Mouse (Mus musculus): ENCODE data around the gene Gm1043.

Gm1043 gene

DNA sequence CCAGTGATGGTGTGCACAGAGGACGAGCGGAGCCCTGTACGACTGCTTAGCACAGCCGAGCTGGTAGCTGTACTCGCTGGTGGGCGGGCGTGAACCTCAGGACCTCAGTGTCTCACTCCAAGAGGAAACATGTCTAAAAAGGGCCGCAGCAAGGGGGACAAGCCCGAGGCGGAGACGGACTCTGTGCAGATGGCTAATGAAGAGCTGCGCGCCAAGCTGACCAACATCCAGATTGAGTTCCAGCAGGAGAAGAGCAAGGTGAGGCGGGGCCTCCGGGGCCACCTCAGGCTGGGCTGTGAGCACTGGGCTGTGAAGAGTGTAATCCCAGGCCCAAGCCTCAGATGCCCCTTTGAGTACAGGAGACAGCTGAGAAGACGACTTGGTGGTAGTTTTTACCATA lies at the start of gene Gm1043:
Gene Gm1043, plus strand, starts transcription at position 130 of the 400 bp plus-strand sequence.
- DNase-seq (ENCODE audit: low read depth, low spot score): no peak
- Histone ChIP-seq H3K36me3 (ENCODE audit: control insufficient read depth, insufficient read depth, low read length, poor library complexity, severe bottlenecking) (peaks cover 9% of the 10 kb centered on the region), H3K27me3 (ENCODE audit: control insufficient read depth, insufficient read depth, low read length, poor library complexity, severe bottlenecking) (no peaks in the 10 kb centered on the region)

DNA sequence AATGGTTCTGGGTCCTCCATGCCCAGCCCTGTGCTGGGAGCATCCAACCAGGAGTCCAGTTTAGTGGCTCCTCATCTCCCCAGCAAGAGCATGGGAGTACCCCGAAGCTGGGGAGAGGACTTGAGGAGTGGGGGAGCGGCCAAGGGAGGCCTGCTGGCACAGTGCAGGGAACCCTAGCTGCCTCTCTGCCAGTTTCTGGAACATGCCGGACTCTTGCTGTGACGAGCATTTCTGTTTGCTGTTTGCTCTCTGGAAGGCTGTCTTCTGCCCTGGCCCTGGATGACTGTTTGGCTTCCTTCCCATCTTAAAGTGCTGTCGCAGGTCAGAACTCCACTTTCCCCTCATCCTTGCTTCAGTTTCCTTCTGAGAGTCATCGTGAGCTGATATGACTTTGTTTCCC lies 49.3 kb upstream of the Gm1043 start:
- DNase-seq (ENCODE audit: low read depth, low spot score): no peak
- no peaks in the 10 kb centered on the region for H3K27me3 ChIP-seq (ENCODE audit: control insufficient read depth, insufficient read depth, low read length, poor library complexity, severe bottlenecking)

DNA sequence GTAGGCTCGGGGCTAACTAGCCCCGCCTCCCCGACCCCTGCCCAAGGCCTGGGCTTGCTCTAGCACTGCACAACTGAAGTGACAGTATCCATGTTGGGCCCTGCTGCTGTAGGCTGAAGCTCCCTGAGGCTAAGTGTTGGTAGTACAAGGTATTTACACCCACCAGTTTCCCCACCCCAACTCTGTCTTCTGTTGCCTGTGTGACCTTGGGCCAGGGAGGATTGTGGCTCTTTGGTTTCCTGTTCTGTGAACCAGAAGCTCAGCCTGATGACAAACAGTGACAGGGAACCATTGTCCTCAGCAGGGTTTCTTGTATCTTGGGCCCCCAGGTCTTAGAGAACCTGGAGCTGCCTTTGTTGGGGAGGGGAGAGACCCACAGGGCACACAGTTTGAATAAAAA lies 48.3 kb upstream of the Gm1043 start:
- Histone ChIP-seq H3K36me3 (ENCODE audit: control insufficient read depth, insufficient read depth, low read length, poor library complexity, severe bottlenecking) (no peaks in the 10 kb centered on the region), H3K27me3 (ENCODE audit: control insufficient read depth, insufficient read depth, low read length, poor library complexity, severe bottlenecking) (no peaks in the 10 kb centered on the region)
- DNase-seq (ENCODE audit: low read depth, low spot score): no peak

More for the DNA sequence above, 49.3 kb upstream of the Gm1043 start:
- no peaks in the 10 kb centered on the region for H3K36me3 ChIP-seq (ENCODE audit: control insufficient read depth, insufficient read depth, low read length, poor library complexity, severe bottlenecking)

DNA sequence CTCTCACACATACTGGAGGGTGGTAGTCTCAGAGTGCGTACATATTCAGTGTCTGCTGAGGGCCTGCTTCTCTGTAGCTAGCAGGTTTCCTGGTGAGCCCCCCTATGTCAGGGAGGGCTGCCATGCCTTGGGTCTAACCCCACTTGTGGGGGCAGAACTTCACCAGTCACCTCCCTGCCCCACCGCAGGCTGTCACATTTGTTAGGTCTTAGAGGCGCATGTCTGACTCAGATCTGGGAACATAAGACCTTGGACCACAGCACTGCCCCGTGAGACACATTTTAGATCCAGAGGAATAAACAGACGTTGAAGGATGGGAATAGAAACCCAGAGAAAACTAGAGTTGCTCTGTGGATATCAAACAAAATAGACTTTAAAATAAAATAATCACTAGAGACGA lies 45.3 kb upstream of the Gm1043 start:
- H3K36me3 ChIP-seq (ENCODE audit: control insufficient read depth, insufficient read depth, low read length, poor library complexity, severe bottlenecking): no peaks in the 10 kb centered on the region
- no peaks in the 10 kb centered on the region for H3K27me3 ChIP-seq (ENCODE audit: control insufficient read depth, insufficient read depth, low read length, poor library complexity, severe bottlenecking)
- no peak for DNase-seq (ENCODE audit: low read depth, low spot score)

DNA sequence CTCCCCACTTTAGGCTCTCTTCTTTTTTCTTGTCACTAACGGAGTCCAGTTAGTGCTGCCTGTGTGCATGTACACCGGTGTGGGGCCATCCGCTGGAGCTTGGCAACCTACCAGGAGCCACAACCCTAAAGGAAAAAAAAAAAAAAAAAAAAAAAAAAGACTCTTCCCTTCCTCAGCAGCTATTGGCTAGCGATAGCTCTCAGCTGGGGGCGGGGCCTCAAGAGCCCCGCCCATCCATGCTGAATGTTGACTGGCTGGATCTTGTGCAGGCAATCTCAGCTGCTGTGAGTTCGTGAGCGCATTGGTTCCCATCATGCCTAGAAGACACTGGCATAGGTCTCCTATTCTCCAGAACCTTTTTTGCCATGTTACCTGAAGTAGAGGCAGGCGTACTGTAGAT lies 44.5 kb upstream of the Gm1043 start:
- peak; percentile 64 for DNase-seq (ENCODE audit: low read depth, low spot score)
- H3K27me3 ChIP-seq (ENCODE audit: control insufficient read depth, insufficient read depth, low read length, poor library complexity, severe bottlenecking): no peaks in the 10 kb centered on the region
- H3K36me3 ChIP-seq (ENCODE audit: control insufficient read depth, insufficient read depth, low read length, poor library complexity, severe bottlenecking): no peaks in the 10 kb centered on the region

DNA sequence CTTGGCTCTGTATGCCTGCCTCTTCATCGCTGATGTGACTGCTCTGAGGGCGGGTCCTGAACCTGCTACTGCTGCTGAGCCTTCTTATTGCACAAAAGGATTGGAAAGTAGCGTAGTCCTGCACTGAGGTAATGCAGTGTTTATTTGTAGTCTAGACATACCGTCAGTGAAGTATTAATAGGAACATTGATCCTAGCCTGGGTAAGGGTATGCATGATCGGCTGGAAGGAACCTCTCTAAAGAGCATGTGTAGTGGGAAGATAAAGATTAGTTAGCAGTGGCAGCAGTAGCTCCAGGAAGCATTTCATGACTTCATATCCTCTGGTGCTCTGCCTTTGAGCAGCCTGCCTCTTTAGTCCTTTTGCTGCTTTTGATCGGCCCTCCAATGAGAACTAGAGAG lies 43.5 kb upstream of the Gm1043 start:
- no peak for DNase-seq (ENCODE audit: low read depth, low spot score)

DNA sequence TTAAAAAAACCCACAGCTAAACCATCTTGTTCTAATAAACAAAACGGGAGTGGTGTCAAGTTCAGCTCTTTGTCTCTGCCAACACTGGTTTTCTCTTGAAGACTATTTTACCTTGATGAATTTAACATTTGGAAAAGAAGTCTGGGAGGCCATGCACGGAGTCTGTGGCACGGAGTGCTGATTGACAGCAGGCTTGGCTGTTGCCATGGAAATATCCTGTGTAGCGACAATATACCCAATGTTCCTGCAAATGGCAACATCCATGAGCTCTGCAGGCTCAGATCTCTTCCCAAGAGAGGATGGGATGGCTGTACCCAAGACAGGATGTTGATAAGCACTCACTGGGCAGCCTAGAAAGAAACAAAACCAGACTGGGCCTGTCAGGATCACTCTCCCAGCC lies 42.2 kb upstream of the Gm1043 start:
- no peak for DNase-seq (ENCODE audit: low read depth, low spot score)
- no peaks in the 10 kb centered on the region for H3K27me3 ChIP-seq (ENCODE audit: control insufficient read depth, insufficient read depth, low read length, poor library complexity, severe bottlenecking)

More for the DNA sequence above, 43.5 kb upstream of the Gm1043 start:
- no peaks in the 10 kb centered on the region for H3K27me3 ChIP-seq (ENCODE audit: control insufficient read depth, insufficient read depth, low read length, poor library complexity, severe bottlenecking)
- H3K36me3 ChIP-seq (ENCODE audit: control insufficient read depth, insufficient read depth, low read length, poor library complexity, severe bottlenecking): no peaks in the 10 kb centered on the region

DNA sequence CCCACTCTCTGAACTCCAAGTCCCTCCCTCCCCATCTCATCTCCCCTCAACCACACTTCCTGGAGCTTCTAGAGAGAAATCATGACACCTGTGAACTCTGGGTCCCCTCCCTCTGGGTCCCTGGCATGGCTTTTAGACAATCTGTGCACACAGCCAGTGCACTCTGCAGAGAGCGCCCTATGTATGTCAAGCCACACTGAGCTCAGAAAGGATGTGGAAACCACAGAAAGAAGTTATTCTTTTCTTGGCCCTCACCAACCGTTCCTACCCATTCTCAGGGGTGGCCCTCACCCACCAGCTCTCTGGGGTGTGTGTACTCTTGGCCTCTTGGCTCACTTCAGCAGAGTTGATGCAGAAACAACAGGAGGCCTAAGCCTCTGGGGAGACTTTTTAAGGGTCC lies 40.4 kb upstream of the Gm1043 start:
- no peaks in the 10 kb centered on the region for H3K27me3 ChIP-seq (ENCODE audit: control insufficient read depth, insufficient read depth, low read length, poor library complexity, severe bottlenecking)
- H3K36me3 ChIP-seq (ENCODE audit: control insufficient read depth, insufficient read depth, low read length, poor library complexity, severe bottlenecking): no peaks in the 10 kb centered on the region
- peak; percentile 72 for DNase-seq (ENCODE audit: low read depth, low spot score)

More for the DNA sequence above, 42.2 kb upstream of the Gm1043 start:
- no peaks in the 10 kb centered on the region for H3K36me3 ChIP-seq (ENCODE audit: control insufficient read depth, insufficient read depth, low read length, poor library complexity, severe bottlenecking)

DNA sequence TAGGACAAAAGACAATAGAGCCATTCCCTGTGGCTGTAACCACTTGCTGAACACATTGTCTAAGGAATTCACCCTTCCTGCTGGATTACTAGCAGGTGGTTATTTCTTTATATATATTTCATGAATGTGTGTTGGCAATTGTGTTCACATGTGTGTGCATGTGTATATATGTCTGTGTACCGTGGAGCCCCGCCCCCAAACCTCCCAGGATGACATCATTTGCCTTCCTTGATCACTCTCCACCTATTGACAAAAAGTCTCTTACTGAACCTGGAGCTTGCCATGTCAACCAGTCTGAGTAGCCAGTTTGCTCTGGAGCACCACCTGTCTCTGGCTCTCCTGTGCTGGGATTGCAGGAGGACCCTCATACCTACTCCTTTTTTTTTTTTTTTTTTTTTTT lies 39.6 kb upstream of the Gm1043 start:
- H3K27me3 ChIP-seq (ENCODE audit: control insufficient read depth, insufficient read depth, low read length, poor library complexity, severe bottlenecking): no peaks in the 10 kb centered on the region
- H3K36me3 ChIP-seq (ENCODE audit: control insufficient read depth, insufficient read depth, low read length, poor library complexity, severe bottlenecking): no peaks in the 10 kb centered on the region
- peak; percentile 57 for DNase-seq (ENCODE audit: low read depth, low spot score)

DNA sequence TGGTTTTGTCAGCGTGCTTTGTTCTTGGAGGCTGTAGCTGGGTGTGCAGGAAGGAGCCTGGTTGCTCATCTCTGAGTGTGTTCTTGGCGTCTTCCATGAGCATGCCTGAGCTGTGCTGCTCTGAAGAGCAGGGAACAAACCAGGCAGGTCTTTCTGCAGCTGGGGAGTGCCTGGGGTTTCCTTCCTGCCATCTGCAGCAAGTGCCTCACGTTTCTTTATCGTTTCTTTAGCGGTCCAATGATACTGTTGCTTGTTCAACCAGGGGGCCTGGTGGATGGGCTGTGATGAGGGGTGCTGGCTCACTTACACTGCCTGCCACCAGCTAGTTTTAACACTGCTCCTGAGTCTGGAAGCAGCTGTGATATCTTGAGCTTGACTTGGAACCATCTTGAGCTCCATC lies 38.4 kb upstream of the Gm1043 start:
- Histone ChIP-seq H3K36me3 (ENCODE audit: control insufficient read depth, insufficient read depth, low read length, poor library complexity, severe bottlenecking) (no peaks in the 10 kb centered on the region), H3K27me3 (ENCODE audit: control insufficient read depth, insufficient read depth, low read length, poor library complexity, severe bottlenecking) (no peaks in the 10 kb centered on the region)
- no peak for DNase-seq (ENCODE audit: low read depth, low spot score)

DNA sequence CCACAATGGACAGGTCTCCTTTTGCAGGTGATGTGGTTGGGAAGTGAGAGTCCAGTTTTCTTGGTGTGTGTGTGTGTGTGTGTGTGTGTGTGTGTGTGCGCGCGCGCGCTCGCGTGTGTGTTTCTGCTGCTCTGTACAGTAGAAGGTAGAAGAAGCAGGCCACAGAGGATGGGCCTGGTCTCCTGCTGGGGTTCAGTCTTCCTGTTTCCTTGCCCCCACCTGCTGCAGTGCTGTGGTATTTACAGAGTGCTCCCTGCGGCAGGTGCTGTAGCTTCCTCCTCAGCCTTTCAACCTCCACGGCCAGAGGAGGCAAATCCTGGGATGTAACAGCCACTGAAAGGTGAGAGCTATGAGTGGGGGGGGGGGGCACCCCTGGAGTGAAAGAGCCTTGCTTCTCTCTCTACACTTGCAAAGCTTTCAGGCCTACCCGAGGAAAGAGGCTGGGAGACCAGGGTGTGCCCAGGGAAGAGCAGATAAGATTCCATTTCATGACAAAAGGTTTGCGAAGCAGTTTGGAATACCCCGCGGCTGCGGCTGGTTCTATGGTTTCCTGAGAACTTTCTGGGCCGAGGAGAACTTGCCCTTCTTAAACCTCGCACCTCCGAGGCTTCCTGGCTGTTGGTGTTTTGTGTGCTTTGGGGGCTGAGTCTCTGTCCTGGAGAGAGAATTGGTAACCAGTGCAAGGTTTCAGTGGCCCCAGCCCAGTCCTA lies 37.8 kb upstream of the Gm1043 start:
- Histone ChIP-seq H3K27me3 (ENCODE audit: control insufficient read depth, insufficient read depth, low read length, poor library complexity, severe bottlenecking) (no peaks in the 10 kb centered on the region), H3K36me3 (ENCODE audit: control insufficient read depth, insufficient read depth, low read length, poor library complexity, severe bottlenecking) (no peaks in the 10 kb centered on the region)
- DNase-seq (ENCODE audit: low read depth, low spot score): peak; percentile 56

DNA sequence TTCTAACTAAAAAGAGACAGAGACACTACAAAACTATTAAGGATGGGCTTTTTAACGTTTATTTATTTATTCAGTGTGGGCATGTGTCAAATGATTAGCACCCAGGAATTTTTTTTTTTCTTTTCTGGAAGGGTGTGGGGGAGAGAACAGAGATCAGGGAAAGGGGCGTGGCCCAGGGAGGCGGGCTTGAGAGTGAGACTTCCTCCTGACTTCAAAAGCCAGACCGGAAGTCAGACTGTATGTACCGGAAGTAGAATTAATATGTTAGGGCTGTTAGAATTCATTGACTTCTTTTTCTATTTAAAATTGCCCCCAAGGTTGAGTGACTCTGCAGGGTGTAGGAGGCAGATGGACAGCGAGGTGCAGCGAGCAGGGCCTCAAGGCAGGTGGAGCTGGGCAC lies 37.2 kb upstream of the Gm1043 start:
- peak; percentile 76 for DNase-seq (ENCODE audit: low read depth, low spot score)
- H3K36me3 ChIP-seq (ENCODE audit: control insufficient read depth, insufficient read depth, low read length, poor library complexity, severe bottlenecking): no peaks in the 10 kb centered on the region
- no peaks in the 10 kb centered on the region for H3K27me3 ChIP-seq (ENCODE audit: control insufficient read depth, insufficient read depth, low read length, poor library complexity, severe bottlenecking)

DNA sequence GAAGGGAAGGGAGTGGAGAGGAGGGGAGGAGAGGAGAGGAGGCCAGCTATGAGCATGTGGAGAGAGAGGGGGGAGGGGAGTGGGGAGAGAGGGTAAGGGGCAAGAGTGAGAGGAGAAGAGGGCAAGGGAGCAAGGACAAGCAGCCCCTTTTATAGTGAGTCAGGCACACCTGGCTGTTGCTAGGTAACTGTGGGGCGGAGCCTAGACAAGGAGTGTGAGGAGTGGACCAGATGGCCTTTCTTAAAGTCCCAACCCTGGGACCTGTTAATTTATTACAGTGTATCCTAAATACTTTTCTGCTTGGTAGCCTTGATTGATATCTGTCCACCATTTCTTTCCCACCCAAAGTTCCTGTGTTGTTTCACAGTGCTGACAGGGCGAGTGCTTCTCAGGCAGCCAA lies 36.1 kb upstream of the Gm1043 start:
- H3K27me3 ChIP-seq (ENCODE audit: control insufficient read depth, insufficient read depth, low read length, poor library complexity, severe bottlenecking): no peaks in the 10 kb centered on the region
- no peaks in the 10 kb centered on the region for H3K36me3 ChIP-seq (ENCODE audit: control insufficient read depth, insufficient read depth, low read length, poor library complexity, severe bottlenecking)
- DNase-seq (ENCODE audit: low read depth, low spot score): no peak

DNA sequence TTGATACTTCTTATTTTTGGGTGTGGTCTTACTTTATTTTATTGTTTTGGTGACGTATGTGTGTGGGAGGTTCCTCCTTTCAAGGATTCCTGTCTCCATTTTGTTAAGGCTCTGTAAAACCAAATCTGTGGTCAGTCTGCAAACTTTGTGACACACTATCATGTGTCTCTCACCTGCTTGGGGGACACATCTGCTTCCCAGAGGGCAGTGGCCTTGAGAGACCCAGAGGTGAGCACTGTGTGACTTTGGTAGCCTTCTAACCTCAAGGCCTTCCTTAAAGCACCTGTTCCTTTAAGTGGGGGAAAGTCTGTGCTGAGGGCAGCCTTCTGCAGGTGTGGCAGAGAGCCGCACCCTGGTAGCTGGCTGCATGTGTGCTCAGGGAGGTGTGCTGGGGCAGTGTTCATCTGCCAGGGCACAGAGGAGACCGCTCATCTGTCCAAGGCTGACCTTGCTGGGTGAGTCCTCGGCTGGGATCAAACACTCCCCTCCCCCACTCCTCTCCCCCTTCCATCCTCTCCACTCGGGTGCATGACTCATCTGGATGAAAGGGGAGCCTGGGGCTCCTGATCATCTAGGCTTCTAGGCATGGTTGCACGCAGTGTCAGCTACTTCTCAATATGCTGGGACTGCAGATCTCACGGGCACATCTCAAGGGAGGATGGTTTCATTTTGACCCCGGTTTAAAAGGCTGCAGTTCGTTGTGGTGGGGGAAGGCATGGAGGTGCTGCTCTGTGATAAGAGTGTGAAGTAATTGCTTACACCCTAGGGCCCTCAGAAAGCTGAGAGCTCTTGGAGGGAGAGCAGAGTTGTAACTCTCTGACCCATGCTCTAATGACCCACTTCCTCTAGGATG lies 34.4 kb upstream of the Gm1043 start:
- peak; percentile 58 for DNase-seq (ENCODE audit: low read depth, low spot score)
- Histone ChIP-seq H3K36me3 (ENCODE audit: control insufficient read depth, insufficient read depth, low read length, poor library complexity, severe bottlenecking) (0 out of 2 replicates have a peak, but pooled peaks cover 1% of the 10 kb centered on the region), H3K27me3 (ENCODE audit: control insufficient read depth, insufficient read depth, low read length, poor library complexity, severe bottlenecking) (no peaks in the 10 kb centered on the region)

DNA sequence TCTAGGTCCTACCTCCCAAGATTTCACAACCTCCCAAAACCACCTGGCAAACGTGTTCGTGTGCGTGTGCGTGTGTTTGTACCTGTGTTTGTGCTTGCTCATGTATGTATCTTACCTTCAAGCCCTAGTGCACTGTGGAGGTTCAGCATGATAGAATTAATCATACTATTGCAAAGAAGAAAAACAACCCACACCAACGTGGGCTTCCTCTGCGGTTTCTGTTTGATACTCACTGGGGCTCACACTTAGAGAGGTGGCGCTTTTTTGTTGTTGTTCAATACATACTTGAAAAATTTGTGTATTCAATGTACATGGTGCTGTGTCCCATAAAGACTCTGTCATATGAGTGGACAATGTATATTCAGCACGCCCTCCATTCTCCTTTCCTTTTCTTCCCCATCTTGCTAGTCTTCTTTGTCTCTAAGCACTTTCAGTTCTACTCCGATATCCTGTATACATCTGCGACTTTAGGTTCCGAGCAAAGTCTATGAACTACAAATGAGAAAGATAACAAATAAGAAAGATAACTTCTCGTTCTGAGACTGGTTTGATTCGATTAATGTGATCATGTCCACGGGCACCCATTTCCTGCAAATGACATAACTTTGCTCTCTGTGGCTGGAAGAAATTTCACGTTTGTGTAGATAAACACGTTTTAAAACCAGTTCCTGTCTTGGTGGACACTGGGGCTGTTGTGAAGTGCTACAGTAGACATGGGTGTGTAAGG lies 33.6 kb upstream of the Gm1043 start:
- Histone ChIP-seq H3K36me3 (ENCODE audit: control insufficient read depth, insufficient read depth, low read length, poor library complexity, severe bottlenecking) (0 out of 2 replicates have a peak, but pooled peaks cover 1% of the 10 kb centered on the region), H3K27me3 (ENCODE audit: control insufficient read depth, insufficient read depth, low read length, poor library complexity, severe bottlenecking) (no peaks in the 10 kb centered on the region)
- DNase-seq (ENCODE audit: low read depth, low spot score): peak; percentile 50
